Mouse (Mus musculus): ENCODE data around the gene 4930579F01Rik. TPM values are rescaled to one million over a fixed set of nuclear protein-coding genes. Genes with fewer than 3 reads are reported as not detected.
A peak's percentile ranks its signal among the peaks of the same experiment; 100 is the strongest.

4930579F01Rik gene
- not detected for total RNA-seq (2021)
- not detected in 2 replicates for polyA plus RNA-seq (2012; rRNA removed)
- long read RNA-seq = 0 reads

DNA sequence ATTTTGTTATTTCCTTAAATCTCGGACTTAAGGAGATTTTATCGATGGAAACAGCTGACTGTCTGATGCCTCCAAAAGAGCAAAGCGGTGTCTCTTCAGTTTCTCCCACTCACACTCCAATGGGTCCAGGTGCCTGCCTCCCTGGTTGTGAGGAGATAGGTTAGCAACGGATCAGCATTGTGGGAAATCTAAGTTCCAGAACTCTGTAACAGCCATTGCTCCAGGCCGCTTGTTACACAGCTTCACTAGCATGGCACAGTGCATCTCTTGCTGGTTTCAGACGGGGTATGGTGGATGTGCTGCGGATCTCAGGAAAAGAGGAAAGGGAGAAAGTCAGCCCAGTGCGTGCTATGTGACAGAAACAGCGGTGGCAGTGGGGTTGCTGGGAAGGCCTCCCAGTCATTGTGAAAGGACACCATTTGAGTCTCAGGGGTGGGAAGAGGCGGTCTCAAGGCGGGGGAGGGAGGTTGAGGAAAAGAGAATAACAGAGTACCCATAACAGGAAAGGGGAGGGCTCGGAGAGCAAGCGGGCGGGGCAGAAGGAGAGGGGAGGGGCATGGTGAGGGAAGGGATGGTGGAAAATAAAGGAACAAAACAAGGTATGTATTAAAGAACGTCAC lies at the start of gene 4930579F01Rik:
4930579F01Rik (minus strand) TSS at position 143 of the 620 bp plus-strand sequence.
- DNase-seq = no peak

GRCm38 (mm10) chr3:138242933-138243332 lies 49.3 kb upstream of the 4930579F01Rik start:
- DNase-seq = no peak

GRCm38 (mm10) chr3:138242021-138242726 lies 48.5 kb upstream of the 4930579F01Rik start:
- no peak for DNase-seq

- DNase-seq = peak; percentile 37
Observed at GRCm38 (mm10) chr3:138241371-138241770, 47.7 kb upstream of the 4930579F01Rik start.

DNA sequence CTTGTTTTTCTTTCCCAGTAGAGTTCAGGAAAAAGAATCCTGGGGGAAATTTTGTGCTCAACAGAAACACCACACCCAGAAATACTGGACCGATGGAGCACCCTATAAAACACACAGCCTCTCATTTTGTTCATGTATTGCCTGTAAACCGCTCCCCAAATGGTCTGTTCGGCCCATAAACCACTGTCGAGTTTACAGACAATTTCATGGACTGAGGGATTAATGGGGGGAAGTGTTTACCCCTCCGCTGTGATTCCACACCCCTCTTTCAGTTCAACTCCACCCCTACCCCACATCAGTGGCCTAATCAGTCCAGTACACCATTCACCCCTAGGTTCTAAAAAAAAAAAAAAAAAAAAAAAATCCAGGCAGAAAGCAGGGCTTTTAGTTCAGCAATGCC lies 47.3 kb upstream of the 4930579F01Rik start:
- DNase-seq = peak; percentile 31

- DNase-seq = peak; percentile 33
Observed at GRCm38 (mm10) chr3:138240411-138240810, 46.8 kb upstream of the 4930579F01Rik start.

DNA sequence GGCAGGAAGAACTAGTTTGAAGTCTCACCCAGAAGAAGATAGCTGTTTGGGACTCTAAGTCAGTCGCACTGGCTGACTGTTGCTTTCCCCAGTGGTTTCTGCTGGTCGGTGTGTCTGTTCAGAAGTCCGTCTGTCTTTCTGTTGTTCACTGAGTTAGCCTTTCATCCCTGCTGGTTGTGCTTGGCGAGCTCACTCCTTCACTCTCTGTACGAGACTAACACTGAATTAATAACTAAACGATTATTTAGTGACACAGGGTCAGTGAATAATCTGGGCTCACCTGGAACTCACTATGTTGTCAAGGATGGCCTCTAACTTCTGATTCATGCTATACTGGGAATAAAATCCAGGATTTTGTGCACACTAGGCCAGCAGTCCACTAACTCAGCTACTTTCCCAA lies 45.8 kb upstream of the 4930579F01Rik start:
- DNase-seq = no peak

DNA sequence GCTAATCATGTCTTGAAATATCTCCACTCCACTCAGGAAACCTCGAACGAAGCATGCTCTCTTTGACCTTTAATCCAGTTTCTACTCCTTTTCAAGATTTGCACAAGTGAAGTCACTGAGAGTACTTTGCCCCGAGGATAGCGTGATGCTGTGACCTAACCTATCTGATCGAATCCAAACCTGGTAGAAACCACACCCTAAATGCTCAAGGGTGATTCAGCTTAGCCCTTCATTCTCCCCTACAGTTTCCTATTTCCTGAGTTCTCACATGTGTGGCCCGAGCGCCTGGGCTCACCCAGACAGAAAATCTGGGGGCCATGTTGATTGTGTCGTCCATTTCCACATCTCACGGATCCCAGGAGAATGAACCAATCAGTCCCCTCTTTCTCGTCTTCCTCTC lies 44.4 kb upstream of the 4930579F01Rik start:
- no peak for DNase-seq

- DNase-seq = no peak
Observed at GRCm38 (mm10) chr3:138236546-138237163, 43.0 kb upstream of the 4930579F01Rik start.

DNA sequence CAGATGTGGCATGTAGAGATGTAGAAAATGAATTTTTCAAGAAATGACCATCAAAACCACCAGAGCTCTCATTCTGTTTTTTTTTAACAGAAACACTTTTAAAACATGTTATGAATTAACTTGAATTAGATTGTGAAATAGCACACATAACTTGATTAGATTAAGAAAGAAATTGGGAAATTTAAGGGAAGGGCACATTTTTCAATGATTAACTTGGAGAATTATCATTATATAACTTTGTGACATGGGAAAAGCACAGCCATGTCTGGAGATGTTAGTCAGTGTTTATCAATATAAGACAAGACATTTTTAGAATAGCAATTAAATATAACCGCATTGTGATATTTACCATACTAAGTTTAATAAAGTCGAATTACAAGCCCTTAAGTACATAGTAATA lies 37.9 kb upstream of the 4930579F01Rik start:
- no peak for DNase-seq

DNA sequence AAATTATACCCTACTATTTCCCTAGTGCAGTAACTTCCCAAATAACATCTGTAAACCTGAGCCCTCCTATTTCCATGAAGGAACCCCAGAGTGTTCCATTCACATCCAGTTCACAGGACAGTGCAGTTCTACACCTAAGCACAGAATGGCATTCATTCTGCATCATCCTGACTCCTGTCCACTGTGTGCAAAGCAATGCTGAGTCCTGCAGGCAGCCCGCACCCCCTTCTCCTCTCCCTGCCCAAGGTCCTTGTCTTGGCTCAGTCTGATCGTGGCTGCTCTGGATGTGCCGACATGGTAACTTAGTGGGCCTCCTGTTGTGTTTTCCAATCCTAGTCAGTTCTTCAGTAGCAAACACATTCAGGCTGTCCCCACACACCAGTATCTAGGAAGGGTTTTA lies 36.6 kb upstream of the 4930579F01Rik start:
- peak; percentile 82 for DNase-seq

GRCm38 (mm10) chr3:138229448-138229847 lies 35.8 kb upstream of the 4930579F01Rik start:
- no peak for DNase-seq

GRCm38 (mm10) chr3:138227782-138228181 lies 34.2 kb upstream of the 4930579F01Rik start:
- DNase-seq = no peak

DNA sequence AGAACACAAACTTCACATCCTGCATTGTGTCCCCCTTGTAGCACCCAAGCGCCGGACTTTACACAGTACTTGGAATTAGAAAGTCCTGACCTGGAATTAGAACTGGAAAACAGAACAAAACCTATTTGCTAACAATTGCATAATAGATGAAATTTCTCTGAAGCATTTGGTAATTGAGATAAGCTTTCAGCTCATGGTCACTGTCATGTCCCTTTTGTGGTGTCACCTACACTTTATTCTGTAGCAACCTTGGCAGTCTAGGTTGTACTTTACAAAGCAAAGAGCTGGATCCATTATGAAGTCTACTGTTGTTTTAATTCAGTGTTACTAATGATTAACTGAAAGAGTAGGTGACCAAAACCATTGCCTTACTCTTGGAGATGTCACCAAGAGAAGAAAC lies 33.5 kb upstream of the 4930579F01Rik start:
- DNase-seq = no peak

DNA sequence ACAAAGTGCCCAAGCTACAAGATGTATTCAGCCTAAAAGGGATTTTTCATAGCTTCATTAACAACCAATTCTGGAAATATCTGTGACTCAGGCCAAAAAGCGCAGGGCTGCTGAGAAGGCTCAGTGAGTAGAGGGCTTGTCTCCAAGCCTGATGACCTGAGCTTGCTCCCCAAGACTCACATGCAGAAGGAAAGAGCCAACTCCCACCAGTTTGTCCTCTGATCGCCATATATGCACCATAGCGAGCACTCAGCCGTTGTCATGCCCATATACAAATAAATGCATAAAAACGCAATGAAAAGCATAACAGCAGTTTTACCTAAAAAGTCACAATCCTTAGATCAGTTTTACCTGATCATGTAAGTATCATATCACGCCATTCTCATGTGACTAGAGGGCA lies 32.9 kb upstream of the 4930579F01Rik start:
- DNase-seq = no peak

DNA sequence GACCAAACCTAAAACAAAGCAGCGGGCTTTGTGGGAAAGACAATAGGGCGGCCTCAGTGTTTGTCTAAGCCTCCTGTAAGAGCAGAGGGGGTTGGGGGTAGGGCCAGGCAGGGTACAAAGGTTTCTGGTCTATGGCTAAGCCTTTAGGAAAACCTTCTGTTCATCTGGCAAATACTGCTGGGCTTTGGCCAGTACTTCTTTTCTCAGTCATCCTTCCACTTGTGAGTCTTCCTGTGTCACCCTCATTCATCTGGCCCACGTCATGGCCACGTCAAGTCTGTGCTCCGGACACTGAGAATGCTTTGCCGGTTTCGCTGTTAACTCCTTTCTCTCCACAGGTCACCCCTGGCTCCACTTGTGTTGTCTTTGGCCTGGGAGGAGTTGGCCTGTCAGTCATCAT lies 32.2 kb upstream of the 4930579F01Rik start:
- DNase-seq = peak; percentile 82

DNA sequence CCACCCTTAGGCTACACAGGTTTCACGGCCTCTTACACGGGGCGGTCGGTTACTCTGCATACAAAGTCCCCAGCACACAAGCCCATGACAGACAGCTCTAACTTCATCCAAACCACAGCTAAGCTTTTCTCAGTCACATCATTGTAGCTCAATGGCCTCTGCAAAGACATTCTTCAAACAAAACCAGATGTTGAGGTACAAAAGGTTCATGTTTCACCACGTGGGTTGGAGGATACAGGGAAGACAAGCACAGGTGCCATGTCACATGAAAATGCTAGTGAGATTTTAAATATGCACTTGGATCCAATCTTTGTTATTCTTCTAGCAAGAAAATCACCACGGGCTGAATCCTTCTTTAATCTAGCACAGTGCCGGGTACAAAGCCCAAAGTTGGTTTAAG lies 31.7 kb upstream of the 4930579F01Rik start:
- DNase-seq = no peak

DNA sequence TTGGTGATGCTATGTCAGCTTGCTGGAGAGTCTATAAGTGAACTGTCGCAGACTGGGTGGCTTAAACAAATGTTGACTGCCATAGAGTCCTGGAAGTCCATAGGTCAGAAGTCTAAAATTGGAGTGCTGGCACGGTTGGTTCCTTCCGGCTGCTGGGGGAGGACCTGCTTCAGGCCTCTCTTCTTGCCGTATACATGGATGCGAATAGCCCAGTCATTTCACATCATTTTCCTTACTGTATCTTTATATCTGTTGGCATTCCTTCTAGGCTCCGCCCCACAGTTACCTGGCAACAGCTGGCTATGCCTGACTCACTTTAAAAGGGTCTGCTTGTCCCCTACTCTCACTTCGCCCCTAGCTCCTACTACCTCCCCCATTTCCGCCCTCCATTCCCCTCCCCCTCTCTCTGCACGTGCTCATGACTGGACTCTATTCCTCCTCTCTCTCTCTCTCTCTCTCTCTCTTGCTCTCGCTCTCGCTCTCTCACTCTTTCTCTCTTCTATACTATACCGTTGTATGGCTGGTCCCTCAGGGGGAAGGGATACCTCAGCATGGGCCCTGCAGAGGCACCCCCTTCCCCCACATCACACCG lies 30.8 kb upstream of the 4930579F01Rik start:
- DNase-seq = no peak

GRCm38 (mm10) chr3:138222952-138223351 lies 29.3 kb upstream of the 4930579F01Rik start:
- DNase-seq = peak; percentile 76

DNA sequence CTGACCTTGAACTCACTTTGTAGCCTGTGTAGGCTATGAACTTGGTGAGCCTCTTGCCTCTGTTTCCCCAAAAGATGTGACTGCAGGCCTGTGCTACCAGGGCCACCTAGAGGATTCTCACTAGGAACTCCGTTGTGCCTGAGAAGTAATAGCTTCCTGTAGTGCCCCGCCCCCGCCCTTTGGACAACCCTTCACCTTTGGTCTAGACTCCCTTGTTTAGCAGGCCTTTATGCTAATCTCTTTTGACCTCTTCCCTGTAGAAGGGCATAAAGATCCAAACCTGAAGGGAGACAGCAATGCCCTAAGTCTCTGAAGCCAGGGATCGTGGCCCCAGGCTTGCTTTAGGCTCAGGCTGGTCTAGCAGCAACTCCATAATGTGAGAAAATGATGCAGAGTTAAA lies 28.9 kb upstream of the 4930579F01Rik start:
- no peak for DNase-seq

- DNase-seq = no peak
Observed at GRCm38 (mm10) chr3:138221116-138221515, 27.5 kb upstream of the 4930579F01Rik start.

DNA sequence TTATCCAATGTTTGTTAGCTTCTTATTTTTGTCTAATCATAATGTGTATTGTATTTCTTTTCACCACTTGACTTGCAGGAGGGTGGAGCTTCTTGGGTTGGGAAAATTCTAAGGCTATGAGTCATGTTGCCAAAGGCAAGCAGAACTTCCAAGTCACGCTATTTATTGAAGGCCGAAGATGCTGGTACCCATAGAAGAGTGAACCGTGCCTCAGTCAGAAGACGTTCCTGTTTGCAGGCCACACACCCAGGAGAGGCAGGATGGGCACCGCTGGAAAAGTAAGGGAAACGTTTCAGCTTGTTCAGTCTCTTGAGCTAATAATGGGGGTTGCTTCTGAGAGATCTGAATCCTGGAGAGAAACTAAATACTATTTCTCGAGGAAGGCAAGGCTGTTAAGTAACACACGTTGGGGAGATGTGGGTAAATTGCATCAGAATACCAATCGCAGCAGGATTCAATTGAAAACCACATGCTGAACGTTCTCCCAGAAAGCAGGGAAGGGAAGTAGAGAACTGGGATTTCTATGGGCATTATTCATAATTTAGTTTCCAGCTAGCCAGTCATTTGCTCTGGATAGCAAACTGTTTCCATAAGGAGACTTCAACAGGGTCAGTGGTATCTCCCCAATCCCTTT lies 24.1 kb upstream of the 4930579F01Rik start, which contains the start of gene Adh7:
Adh7 (plus strand) TSS at position 130 of the 634 bp plus-strand sequence.
- DNase-seq = no peak

Data from adrenal gland, adult 2 months (tissue).